Mouse (Mus musculus) urinary bladder, postnatal 36 days (tissue): Measurements from ENCODE around the gene Axin1.
"Not testable (repeated sequence)": the region's sequence is repeated elsewhere in the genome, so short reads cannot be mapped to it uniquely, and the experiment has no call there.

Experiments used
- DNase-seq, 2 experiments: peaks; one replicate each; pipeline ENCODE4 v3.0.0; 2022; ENCODE audit warnings: low spot score in 2 of 2, mixed read lengths in 1 of 2

Axin1 gene

GRCm38 (mm10) chr17:26138239-26138836 is at the start of gene Axin1:
TSS of gene Axin1 (plus strand) at chr17:26138688.
- DNase-seq, result peak; percentile 87 to 93

GRCm38 (mm10) chr17:26089905-26090632 is 48.4 kb upstream of the Axin1 start, which contains the start of gene Decr2:
TSS of gene Decr2 (minus strand) at chr17:26090337.
- DNase-seq, result peak; percentile 84 to 92

GRCm38 (mm10) chr17:26094531-26095110 is 43.9 kb upstream of the Axin1 start:
- no peak for DNase-seq

GRCm38 (mm10) chr17:26095121-26095740 is 43.3 kb upstream of the Axin1 start, which contains the start of gene Nme4:
TSS of gene Nme4 (minus strand) at chr17:26095602.
- no peak for DNase-seq

- DNase-seq, result no peak
These were observed 40.0 kb upstream of the Axin1 start for GRCm38 (mm10) chr17:26098461-26098860.

GRCm38 (mm10) chr17:26099316-26099715 is 39.2 kb upstream of the Axin1 start:
- DNase-seq, result not testable (repeated sequence)

GRCm38 (mm10) chr17:26100166-26100565 is 38.3 kb upstream of the Axin1 start:
- DNase-seq, result no peak

- no peak for DNase-seq
These were observed 37.0 kb upstream of the Axin1 start for GRCm38 (mm10) chr17:26101478-26101877.

- no peak for DNase-seq
These were observed 32.9 kb upstream of the Axin1 start for GRCm38 (mm10) chr17:26105619-26106018.

- DNase-seq, result no peak
These were observed 28.3 kb upstream of the Axin1 start for GRCm38 (mm10) chr17:26110156-26110555.

- no peak for DNase-seq
These were observed 27.5 kb upstream of the Axin1 start for GRCm38 (mm10) chr17:26111024-26111423.

GRCm38 (mm10) chr17:26111722-26112121 is 26.8 kb upstream of the Axin1 start:
- no peak for DNase-seq

GRCm38 (mm10) chr17:26112751-26113150 is 25.7 kb upstream of the Axin1 start:
- no peak for DNase-seq

GRCm38 (mm10) chr17:26113181-26113948 is 25.1 kb upstream of the Axin1 start, which contains the start of gene Tmem8:
TSS of gene Tmem8 (plus strand) at chr17:26113299.
- DNase-seq, result peak; percentile 69 to 72

- DNase-seq, result no peak
These were observed 24.4 kb upstream of the Axin1 start for GRCm38 (mm10) chr17:26114061-26114460.

- not testable (repeated sequence) for DNase-seq
These were observed 24.0 kb upstream of the Axin1 start for GRCm38 (mm10) chr17:26114461-26114860.

- DNase-seq, result no peak
These were observed 23.1 kb upstream of the Axin1 start for GRCm38 (mm10) chr17:26115205-26115898.

- DNase-seq, result no peak
These were observed 22.5 kb upstream of the Axin1 start for GRCm38 (mm10) chr17:26115956-26116487.

GRCm38 (mm10) chr17:26116503-26117258 is 21.8 kb upstream of the Axin1 start:
- DNase-seq, result no peak
